Mouse (Mus musculus): ENCODE results near the gene Ect2. TPM values are rescaled to one million over a fixed set of nuclear protein-coding genes. Genes with fewer than 3 reads are reported as not detected.

Ect2 gene
- total RNA-seq, 2 experiments from 2014 or later: 74.3 to 84.2 TPM

- ATAC-seq (replicated peaks; ENCODE audit: poor library complexity): no peak
Measured at GRCm38 (mm10) chr3:27080061-27080770, 73.5 kb downstream of the Ect2 start.

GRCm38 (mm10) chr3:27073884-27074283 lies 79.8 kb downstream of the Ect2 start:
- ATAC-seq (replicated peaks; ENCODE audit: poor library complexity): peak; percentile 44; the same call in 1 of the 2 replicates

GRCm38 (mm10) chr3:27071706-27072105 lies 82.0 kb downstream of the Ect2 start:
- ATAC-seq (replicated peaks; ENCODE audit: poor library complexity): no peak

- ATAC-seq (replicated peaks; ENCODE audit: poor library complexity): no peak
Measured at GRCm38 (mm10) chr3:27070340-27070739, 83.3 kb downstream of the Ect2 start.

GRCm38 (mm10) chr3:27067206-27067605 lies 86.5 kb downstream of the Ect2 start:
- peak; percentile 69; the same call in 1 of the 2 replicates for ATAC-seq (replicated peaks; ENCODE audit: poor library complexity)

GRCm38 (mm10) chr3:27064886-27065285 lies 88.8 kb downstream of the Ect2 start:
- ATAC-seq (replicated peaks; ENCODE audit: poor library complexity): no peak

GRCm38 (mm10) chr3:27063399-27064260 lies 90.0 kb downstream of the Ect2 start:
- no peak for ATAC-seq (replicated peaks; ENCODE audit: poor library complexity)

GRCm38 (mm10) chr3:27060441-27060840 lies 93.2 kb downstream of the Ect2 start:
- ATAC-seq (replicated peaks; ENCODE audit: poor library complexity): no peak

- no peak for ATAC-seq (replicated peaks; ENCODE audit: poor library complexity)
Measured at GRCm38 (mm10) chr3:27059529-27060322, 94.0 kb downstream of the Ect2 start.

GRCm38 (mm10) chr3:27055471-27055870 lies 98.2 kb downstream of the Ect2 start:
- ATAC-seq (replicated peaks; ENCODE audit: poor library complexity): no peak

GRCm38 (mm10) chr3:27054766-27055165 lies 98.9 kb downstream of the Ect2 start:
- no peak for ATAC-seq (replicated peaks; ENCODE audit: poor library complexity)

Other genes starting within 250 kb of the Ect2 start
- 17.6 and 18.4 TPM in 2 replicates for gene Nceh1, start 29.1 kb upstream of the Ect2 start, total RNA-seq (2015)
- 16.8 and 17.5 TPM in 2 replicates for gene Nceh1, start 29.1 kb upstream of the Ect2 start, total RNA-seq (2017)
- gene Tnfsf10, start 163.2 kb upstream of the Ect2 start, total RNA-seq (2015): 3.8 and 7.3 TPM in 2 replicates
- 3.9 and 4.7 TPM in 2 replicates for gene Tnfsf10, start 163.2 kb upstream of the Ect2 start, total RNA-seq (2017)
- gene Ghsr, start 217.5 kb upstream of the Ect2 start, total RNA-seq (2015): not detected in 2 replicates
- not detected in 2 replicates for gene Ghsr, start 217.5 kb upstream of the Ect2 start, total RNA-seq (2017)